Mouse (Mus musculus) central nervous system, embryonic 11.5 days (tissue): ENCODE measurements around the gene Gclc. TPM values are rescaled to one million over a fixed set of nuclear protein-coding genes. Genes with fewer than 3 reads are reported as not detected.

Source experiments
- polyA plus RNA-seq: library from polyadenylated mRNA; depleted of rRNA; stranded (reverse); fragments of >200 nt; gene quantifications from 2 replicates; pipeline ENCODE4 v1.2.3, GENCODE M21; 2012; rRNA removed

Gclc gene
- 27.0 and 27.1 TPM in 2 replicates for polyA plus RNA-seq

GRCm38 (mm10) chr9:77753853-77754727 is at the start of gene Gclc:
Gene Gclc, plus strand, starts transcription at chr9:77754535.

Other genes with a start within 250 kb of the Gclc start
- 20.4 and 30.8 TPM in 2 replicates for gene Lrrc1, start 209.7 kb upstream of the Gclc start, polyA plus RNA-seq
- gene Klhl31, start 118.0 kb upstream of the Gclc start, polyA plus RNA-seq, result 0.13 and 1.0 TPM in 2 replicates
- 33.8 and 61.5 TPM in 2 replicates for gene Elovl5, start 162.8 kb downstream of the Gclc start, polyA plus RNA-seq